Mouse (Mus musculus) right cerebral cortex, adult 2 months (tissue): Measurements from ENCODE around the gene Lsm10.
"Not testable (repeated sequence)": the region's sequence is repeated elsewhere in the genome, so short reads cannot be mapped to it uniquely, and the experiment has no call there.

Source experiments
- DNase-seq, 2 experiments: peaks; one replicate each; pipeline ENCODE4 v3.0.0; 2021 to 2022; ENCODE audit warnings: low spot score in 2 of 2

The Lsm10 gene

DNA sequence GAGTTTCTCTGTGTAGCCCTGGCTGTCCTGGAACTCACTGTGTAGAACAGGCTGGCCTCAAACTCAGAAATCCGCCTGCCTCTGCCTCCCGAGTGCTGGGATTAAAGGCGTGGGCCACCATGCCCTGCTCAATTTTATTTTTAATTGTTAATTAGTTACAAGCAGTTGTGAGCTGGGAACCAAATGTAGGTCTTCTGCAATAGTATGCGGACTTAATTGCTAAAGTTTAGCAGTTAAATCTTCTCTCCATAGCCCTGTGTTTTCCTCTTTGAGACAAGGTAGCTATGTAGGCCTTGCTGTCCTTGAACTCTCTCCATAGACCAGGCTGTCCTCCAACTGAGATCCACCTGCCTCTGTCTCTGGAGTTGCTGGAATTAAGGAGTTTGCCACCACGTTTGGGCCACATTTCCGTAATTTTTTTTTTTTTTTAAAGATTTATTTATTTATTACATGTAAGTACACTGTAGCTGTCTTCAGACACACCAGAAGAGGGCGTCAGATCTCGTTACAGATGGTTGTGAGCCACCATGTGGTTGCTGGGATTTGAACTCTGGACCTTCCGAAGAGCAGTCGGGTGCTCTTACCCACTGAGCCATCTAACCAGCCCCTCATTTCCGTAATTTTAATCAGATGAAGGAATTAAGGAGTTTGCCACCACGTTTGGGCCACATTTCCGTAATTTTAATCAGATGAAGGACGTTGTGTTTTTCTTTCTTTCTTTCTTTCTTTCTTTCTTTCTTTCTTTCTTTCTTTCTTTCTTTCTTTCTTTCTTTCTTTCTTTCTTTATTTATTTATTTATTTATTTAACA lies 597 bp upstream of the Lsm10 start:
- DNase-seq = not testable (repeated sequence)

GRCm38 (mm10) chr4:126097711-126098253 lies 1.4 kb downstream of the Lsm10 start:
- no peak for DNase-seq

- no peak for DNase-seq
Observed at GRCm38 (mm10) chr4:126099365-126099764, 2.9 kb downstream of the Lsm10 start.

- DNase-seq = no peak
Observed at GRCm38 (mm10) chr4:126100764-126101163, 4.3 kb downstream of the Lsm10 start.

DNA sequence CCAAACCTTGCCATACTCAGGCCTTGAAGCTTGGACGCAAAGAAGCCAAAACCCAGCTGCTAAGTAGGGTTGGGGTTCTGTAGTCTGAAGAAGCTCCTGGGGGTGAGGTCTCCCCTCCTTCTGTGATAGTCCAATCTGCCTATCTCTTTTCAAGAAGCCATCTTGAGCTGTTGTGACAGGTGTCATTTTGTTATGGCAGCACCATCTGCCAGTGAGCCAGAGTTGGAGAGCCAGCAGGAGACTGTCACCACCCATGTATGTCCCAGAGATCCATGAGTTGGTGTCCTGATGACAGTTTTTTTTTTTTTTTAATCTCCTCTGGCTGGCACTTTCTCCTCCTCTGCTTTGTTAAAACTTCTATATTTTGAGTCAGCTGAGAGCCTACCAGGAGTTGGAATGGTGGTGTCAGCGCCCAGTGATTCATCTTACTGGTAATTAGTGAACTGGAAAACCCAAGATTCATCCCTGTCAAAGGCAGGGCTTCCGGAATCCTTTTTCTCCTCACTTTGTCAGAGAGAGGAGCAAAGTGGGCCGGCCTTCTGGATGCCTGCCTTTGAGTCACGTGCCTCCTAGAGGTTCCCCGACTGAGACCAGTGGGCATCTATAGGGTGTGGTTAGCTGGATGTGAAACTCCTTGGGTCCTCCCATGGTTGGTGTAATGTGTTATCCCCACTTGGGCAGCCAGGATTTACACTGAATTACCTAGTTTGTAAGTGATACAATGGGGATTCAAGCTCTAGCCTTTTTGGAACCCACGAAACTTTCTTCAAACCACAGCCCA lies 5.8 kb downstream of the Lsm10 start:
- DNase-seq = peak; percentile 54 to 59

DNA sequence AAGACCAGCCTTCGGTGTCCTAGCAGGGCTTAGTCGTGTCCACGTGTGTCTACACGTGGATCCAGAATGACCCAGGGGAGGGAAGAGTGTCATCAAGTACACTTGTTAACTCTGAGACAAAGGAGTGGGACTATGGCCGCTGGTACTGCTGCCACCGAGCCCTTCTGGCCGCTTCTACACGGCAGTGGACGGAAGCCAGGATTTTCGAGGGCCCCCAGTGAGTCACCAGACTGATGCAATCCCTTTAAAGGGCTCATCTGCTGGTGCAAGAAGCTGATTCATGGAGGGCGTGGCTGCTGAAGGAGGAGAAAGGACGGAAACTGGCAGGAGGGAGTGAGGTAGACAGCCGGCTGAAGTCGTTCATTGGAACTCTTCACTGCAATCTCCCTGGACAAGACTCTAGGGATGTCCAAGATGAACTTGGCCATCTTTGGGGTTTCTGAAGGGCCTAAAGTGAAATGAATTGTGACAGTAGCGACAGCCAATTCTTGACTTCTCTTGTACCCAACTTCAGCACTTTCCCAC lies 6.7 kb downstream of the Lsm10 start:
- peak; percentile 86 to 90 for DNase-seq

- peak; percentile 92 to 95 for DNase-seq
Observed at GRCm38 (mm10) chr4:126103590-126104068, 7.2 kb downstream of the Lsm10 start, which contains the start of gene Stk40. Gene Stk40, plus strand, starts transcription at chr4:126103957.

- peak; percentile 42 to 47 for DNase-seq
Observed at GRCm38 (mm10) chr4:126104261-126105075, 8.0 kb downstream of the Lsm10 start.

- no peak for DNase-seq
Observed at GRCm38 (mm10) chr4:126105131-126105783, 8.8 kb downstream of the Lsm10 start.

DNA sequence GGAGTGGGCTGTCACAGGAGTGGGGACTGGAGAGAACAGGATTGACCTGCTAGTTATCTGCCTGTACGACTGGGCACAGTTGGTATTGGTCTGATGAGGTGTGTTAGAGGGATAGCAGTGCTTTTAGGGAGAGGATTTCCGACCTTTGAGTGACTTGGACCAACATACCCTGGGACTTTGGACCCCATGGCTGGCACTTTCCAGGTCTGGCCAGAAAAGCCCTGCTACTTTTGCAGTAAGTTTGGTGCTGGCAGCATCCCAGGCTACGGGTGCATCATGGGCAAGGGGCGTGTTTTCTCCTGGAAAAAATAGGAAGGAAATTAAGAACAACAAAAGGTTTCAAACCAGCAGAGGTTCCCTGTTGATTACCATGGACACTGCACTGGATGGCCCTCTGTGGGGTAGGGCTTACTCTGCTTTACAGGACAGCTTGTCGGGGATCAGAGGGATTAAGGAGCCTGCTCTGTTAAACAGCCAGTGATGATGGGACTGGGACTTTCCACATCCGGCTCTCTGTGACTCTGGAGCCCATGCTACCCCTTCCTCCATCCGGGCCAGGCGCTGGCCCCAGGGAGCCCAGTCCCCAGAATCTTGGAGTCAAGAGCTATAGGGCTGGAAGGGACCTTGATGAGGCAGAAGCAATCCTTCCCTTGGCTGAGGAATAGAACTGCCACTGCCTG lies 11.8 kb downstream of the Lsm10 start:
- DNase-seq = no peak

DNA sequence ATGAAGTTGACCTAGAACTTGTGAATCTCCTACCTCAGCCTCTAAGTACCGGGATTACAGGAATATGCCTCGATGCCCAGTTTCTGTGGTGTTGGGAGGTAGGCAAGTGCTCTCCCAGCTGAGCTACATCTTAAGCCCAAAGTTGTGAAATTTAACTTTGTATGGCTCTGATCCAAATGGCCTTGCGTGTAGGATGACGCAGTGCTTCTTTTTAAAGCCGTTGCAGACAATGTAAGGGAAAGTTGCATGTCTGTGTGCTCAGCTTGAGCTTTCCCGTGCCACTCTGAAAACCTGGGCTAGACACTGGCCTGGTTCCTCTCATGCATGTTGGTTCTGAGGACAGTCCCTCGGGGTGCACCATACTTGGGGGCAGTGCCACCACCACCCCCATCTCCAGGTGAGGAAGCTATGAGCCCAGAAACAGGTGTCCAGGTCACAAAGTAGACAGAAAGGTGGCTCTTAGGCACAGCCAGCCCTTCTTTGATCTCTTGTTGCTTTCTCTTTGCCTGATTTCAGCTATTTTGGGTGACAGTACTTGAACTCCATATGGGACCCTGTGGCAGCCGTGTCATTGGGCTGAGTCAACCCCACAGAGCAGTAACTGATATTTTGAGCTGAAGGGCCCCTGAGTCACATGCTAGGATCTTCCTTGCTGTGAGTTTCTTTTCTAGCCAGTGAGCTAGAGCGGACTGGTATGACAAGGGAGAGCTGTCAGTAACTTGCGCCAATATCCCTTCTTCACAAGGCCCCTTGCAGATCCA lies 13.4 kb downstream of the Lsm10 start:
- no peak for DNase-seq

DNA sequence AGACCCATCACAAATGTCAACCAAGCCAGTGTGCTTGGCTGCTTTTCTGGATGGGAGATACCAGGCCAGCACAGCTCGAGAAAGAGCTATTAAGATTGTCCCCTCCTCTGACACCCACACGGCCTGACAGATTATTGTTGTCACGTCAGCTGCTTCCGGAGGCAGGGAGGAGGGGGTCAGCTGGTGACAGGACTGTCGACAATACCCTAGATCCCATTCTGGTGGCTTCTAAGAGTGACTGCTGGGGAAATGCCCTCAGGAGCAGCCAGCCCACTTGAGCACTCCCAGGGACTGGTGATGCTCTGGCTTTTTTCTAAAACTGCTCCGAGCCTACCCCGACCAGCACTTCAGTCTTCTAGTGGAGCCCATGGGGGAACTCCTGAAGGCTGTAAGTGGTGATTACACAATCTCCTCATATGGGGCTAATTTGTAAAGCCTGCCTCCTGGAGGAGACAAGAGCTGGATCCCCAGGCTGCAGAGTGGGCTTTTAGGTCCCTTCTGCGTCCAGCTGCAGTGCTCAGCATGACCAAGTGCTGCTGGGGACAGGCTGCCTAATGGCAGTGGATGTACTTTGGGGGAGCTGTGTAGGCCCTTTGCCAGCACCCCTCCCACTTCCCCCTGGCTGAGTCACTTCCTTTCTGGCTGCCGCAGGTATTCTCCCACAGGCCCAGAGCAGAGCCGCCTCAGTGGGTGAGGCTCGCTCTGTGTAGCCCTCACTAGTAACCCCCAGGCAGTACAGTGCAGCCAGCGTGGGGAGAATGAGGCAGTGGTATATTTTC lies 14.1 kb downstream of the Lsm10 start:
- DNase-seq = peak; percentile 83 to 89

- DNase-seq = no peak
Observed at GRCm38 (mm10) chr4:126111153-126111549, 14.7 kb downstream of the Lsm10 start.

GRCm38 (mm10) chr4:126113243-126113642 lies 16.8 kb downstream of the Lsm10 start:
- no peak for DNase-seq

DNA sequence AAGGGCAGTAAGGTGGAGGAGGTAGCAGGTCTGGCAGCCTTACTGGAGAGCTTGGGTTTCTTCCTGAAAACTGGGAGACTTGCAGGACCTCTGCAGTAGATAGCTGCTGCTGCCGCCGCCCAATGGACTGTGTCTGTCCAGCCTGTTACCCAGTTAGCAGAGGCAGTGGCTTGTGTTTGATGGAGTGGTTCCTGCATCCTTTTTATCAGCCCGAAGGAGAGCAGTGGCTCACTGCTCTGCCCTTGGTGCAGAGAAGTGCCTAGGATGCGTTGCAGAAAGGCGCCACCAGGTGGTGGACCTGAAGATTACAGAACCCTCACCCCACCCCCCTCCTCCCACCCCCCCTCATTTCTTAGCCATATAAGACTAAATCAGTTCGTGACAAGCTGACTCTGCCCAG lies 17.5 kb downstream of the Lsm10 start:
- DNase-seq = no peak

DNA sequence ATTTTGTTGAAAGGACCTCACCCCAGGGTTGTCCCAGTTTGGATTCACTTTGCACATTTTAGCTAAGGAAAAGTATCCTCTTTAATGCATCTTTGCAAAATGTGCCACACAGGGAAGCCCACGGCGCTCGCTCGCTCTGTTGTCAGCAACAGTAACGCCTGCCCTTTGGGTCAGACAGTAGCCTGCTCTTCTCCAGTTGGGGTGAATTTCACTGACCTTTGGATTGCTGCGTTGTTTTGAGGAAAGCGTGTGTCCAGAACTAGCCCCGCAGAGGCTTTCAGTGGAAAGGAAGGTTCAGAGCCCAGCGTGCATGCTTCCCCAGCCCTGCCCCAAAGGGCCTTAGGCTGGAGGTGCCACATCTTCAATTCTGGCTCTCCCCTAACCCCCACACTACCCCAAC lies 19.0 kb downstream of the Lsm10 start:
- no peak for DNase-seq

DNA sequence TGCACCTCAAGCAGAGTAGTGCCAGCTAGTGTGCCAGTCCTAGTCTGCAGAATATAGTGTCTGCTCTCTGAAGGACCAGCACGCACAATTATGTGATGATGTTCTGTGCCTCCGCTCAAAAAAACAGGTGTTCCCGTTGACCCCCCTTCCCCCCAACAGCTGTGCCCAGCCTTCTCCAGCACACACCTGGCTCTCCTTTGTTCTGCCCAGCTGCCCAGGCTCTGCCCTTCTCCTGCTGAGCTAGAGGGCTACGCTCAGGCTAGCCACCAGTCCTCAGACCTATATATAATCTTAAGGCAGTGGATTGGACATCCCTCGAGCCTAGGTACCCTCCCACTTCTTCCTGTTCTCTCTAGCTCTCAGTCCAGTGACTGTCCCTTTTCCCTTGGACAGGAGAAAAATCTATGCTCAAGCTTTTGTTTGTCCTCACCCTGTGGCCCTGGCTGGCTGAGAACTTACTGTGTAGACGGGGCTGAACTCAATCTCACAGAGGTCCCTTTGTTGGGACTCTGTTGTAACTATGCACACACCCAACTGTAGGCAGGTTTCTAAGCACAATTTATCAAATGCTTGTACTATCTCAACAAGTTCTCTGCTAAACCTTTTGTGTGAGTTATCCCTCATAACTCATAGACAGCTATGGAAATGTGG lies 19.6 kb downstream of the Lsm10 start:
- DNase-seq = no peak

DNA sequence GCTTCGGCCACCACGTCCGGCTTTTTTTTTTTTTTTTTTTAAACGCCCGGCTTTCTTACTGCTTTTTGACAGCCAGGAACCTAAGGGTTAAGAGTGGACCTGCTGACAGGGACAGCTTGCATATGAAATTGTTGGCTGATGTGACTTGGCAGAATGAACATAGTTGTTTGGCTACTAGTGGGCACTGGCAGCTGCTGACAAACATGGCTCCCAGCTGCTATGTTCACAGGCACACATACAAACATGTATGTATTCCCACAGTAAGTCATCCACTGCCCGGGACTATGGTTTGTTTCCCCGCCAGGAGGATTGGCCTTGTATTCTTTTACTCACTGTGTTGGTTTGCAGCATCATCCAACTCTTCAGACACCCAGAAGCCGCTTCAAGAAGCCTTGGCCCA lies 20.7 kb downstream of the Lsm10 start:
- DNase-seq = no peak
